Mouse (Mus musculus) neural tube, postnatal 0 days (tissue): Measurements from ENCODE around the gene Mgat3. TPM values are rescaled to one million over a fixed set of nuclear protein-coding genes. Genes with fewer than 3 reads are reported as not detected.

Experiments used
- polyA plus RNA-seq: library from polyadenylated mRNA; unstranded; fragments of >200 nt; fragmentation: Nextera tagmentation; extraction: Ambion mirVana; gene quantifications from 2 replicates; pipeline ENCODE4 v1.2.1, GENCODE M21; 2015

Mgat3 gene
- polyA plus RNA-seq = 19.0 and 21.9 TPM in 2 replicates

DNA sequence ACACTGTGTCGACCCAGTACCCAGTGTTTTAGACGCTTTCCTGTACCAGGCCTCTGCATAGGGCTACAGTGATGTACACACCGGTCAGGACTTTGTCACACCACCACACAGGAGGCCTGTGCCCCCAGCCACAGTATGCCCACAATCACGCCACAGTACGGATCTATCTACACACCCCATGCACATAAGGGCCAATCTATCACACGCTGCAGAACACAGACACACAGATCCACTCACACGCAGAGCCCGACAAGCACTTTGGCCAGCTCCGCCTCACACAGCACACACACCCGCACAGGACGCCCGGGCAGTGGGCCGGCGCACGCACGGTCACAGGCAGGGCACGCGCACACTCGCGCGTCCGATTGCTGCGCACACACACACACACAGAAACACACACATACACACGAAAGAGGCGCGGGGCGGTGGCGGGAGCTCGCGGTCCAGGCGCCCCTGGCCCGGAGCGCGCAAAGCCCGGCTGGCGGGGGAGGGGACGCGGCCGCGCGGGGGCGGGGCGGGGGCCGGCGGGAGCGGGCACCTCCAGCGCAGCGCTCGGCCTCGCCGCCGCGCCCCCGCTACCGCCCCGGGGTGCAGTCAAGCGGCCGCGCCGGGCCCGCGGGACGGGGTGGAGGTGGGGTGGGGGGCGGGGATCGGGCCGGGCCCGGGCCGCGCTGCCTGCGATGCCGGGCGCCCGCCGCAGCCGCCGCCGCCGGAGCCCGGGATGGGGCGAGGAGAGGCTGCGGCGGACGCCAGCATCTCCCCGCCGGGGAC is at the start of gene Mgat3:
TSS of gene Mgat3 (plus strand) at position 721 of the 771 bp plus-strand sequence.

GRCm38 (mm10) chr15:80132993-80133586 is 40.4 kb upstream of the Mgat3 start, which contains the start of gene Tab1:
TSS of gene Tab1 (plus strand) at chr15:80133127.

DNA sequence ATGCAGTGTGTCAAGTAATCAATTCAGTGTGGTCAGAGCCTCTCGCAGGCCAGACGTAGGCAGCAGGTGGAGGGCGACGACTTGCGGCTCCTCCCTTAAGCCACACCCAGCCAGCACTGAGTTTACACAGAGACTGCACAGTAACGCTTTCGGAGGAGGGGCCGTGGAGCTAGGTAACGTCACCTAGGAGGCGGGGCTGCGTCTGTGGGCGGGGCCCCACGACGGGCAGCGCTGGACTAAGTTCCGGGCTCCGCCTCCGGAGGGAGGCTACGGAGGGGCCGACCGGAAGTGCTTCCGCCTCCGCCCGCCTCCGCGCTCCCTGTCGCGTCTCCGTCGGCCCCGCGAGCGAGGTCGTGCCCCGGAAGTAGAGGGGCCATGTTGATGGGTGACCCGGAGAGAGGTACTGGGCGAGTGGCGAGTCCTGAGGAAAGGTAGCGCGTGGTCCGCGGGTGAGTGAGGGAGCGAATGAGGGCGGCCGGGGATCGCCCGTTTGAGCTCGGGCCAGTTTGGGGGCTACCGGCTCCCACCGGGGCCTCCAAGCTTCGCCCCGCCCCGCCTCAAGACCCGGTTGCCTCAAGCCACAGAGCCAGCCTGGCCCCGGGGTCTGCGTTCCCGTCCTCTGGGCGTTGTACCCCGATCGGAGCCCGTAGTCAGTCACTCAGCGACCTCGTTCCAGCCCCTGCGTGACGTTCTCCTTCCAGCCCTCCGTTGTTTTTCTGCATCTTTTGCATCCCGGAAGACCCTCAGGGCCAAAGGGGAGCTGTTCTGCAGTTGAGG is 60.4 kb downstream of the Mgat3 start, which contains the start of gene Mief1:
TSS of gene Mief1 (plus strand) at position 286 of the 777 bp plus-strand sequence.

DNA sequence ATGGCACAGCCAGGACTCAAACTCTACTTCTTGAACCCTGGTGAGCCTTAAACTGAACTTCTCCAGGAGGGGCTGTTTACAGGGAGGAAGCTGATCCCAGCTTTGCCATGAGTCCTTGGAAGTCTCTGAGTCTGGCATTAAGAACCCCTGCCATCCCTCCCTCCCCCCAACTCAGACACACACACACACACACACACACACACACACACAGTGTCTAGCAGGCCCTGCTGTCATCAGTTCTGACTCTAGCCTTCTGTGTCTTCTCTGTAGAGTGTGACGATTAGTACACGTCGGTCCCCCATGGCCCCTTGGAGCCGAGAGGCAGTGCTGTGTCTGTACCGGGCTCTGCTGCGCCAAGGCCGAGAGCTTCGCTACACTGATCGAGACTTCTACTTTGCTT is 62.0 kb downstream of the Mgat3 start, which contains the start of gene AC140267.1:
TSS of gene AC140267.1 (plus strand) at position 301 of the 400 bp plus-strand sequence.

GRCm38 (mm10) chr15:80254847-80255645 is 81.5 kb downstream of the Mgat3 start, which contains the start of gene Atf4:
TSS of gene Atf4 (plus strand) at chr15:80255184.

DNA sequence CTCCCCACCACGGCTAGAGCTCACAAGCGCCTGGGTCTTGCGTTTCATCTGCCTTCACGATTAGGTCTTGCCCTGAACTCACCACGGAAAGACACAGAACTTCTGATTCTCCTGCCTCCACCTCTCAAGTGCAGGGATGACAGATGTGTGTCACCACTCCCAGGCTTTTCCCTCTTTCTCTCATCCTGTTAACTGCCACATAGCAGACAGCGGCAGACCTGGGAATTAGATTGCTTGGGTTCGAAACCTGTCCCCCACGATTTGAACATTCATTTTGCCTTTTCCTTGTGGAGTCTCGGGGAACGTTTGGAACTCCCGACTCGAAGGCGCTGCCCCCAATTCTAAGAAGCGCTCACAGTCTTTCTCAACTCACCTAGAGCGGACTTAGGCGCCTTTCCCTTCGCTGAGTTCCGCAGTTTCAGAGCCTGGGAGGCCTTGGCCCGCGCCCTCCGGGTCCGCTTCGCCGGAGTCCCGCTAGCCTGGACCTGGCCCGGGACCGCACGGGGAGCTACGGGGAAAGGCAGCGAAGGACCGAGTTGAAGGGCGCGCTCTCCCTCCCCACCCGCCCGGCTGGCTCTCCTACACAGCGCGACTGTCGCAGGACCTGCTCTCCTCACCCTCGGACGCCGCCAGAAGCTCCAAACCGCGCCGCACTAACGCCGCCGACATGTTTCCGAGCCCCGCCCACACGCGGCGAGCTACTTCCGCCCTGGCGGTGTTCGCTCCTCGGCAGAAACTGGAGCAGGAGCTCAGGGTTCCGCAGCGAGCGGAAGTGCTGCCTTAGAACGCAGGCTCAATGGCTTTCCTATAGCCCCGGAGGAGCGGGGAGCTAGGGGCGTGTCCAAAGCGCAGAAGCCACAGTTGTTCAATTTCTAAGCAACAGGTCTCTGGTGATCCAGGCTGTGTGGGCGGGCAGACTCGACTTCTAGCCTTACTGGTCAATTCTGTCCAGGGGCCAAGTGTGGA is 90.4 kb downstream of the Mgat3 start, which contains the start of gene Rps19bp1:
TSS of gene Rps19bp1 (minus strand) at position 706 of the 966 bp plus-strand sequence.

Other genes with a start within 250 kb of the Mgat3 start
- gene Cbx7, start 202.6 kb upstream of the Mgat3 start, polyA plus RNA-seq = 3.1 and 4.2 TPM in 2 replicates
- gene Pdgfb, start 158.7 kb upstream of the Mgat3 start, polyA plus RNA-seq = 11.0 and 11.7 TPM in 2 replicates
- 64.6 and 75.2 TPM in 2 replicates for gene Syngr1, start 82.4 kb upstream of the Mgat3 start, polyA plus RNA-seq
- 515 and 526 TPM in 2 replicates for gene Rpl3, start 81.9 kb upstream of the Mgat3 start, polyA plus RNA-seq
- 26.9 and 27.9 TPM in 2 replicates for gene Tab1, start 40.6 kb upstream of the Mgat3 start, polyA plus RNA-seq
- 21.8 and 22.1 TPM in 2 replicates for gene Mief1, start 60.3 kb downstream of the Mgat3 start, polyA plus RNA-seq
- not detected in 2 replicates for gene AC140267.1, start 62.1 kb downstream of the Mgat3 start, polyA plus RNA-seq
- gene Atf4, start 81.5 kb downstream of the Mgat3 start, polyA plus RNA-seq = 90.5 and 97.6 TPM in 2 replicates
- 89.3 and 94.1 TPM in 2 replicates for gene Rps19bp1, start 90.6 kb downstream of the Mgat3 start, polyA plus RNA-seq
- 0.72 and 0.83 TPM in 2 replicates for gene Cacna1i, start 113.5 kb downstream of the Mgat3 start, polyA plus RNA-seq